Mouse (Mus musculus): ENCODE data around the gene Olfr798. TPM values are rescaled to one million over a fixed set of nuclear protein-coding genes. Genes with fewer than 3 reads are reported as not detected.

Gene Olfr798
- total RNA-seq (2021), result not detected in 2 replicates
- long read RNA-seq, experiment 1, result 0 reads
- long read RNA-seq, experiment 2, result 0 reads

DNA sequence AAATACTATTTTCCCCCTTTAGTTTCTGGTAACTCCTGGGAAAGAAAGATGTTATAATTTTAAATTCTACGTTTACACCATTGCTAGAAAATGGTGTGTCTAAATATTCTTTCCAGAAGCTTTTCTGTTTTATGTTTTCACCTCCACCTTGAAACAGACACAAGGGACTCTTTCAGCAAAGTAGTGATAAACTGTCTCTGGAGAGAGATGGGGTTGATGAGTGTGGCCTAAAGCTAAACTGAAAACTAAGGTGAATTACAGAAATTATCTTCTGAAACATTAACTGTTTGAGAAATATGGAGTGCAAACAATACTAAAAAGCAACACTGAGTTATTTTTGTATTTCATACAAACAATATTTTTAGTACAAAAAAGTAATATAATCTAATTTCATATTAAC lies at the start of gene Olfr798:
TSS of gene Olfr798 (minus strand) at position 101 of the 400 bp plus-strand sequence.
- DNase-seq, result no peak

DNA sequence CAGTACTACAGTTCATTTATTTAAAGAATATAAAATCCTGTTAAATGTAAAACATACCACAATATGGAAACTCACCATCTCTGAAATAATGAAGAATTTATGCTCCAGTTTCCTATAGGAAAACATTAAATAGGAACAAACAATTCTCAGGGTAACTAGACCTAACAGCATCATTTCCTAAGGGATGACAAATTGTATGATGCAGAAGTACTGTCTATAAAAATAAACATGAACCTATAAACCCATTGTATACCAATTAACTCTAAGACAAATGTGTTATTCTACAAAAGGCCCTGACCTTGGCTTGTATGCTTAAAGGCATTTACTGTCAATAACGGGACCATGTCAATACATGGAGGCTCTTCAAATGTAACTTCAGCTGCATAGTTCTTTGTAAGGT lies 46.0 kb upstream of the Olfr798 start, which contains the start of gene Olfr801:
TSS of gene Olfr801 (minus strand) at position 101 of the 400 bp plus-strand sequence.
- DNase-seq, result no peak

DNA sequence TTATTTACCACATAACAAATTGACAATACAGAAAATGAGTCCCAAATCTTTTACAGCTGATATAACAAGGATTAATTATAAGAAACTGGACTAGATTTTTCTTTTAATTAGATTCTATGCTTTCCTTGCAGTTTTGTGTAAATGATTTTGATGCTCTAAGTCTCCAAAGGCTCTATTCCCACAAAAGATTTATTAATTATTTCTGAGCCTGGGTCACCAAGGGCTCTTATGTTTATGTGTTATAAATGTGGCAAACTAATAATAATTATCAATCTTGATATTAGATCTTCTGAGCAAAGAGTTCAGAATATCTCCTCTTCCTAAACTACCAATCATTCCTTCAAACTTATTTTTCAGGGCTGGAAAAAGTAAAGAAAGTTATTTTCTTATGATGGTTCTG lies 29.7 kb upstream of the Olfr798 start, which contains the start of gene Olfr800:
TSS of gene Olfr800 (plus strand) at position 301 of the 400 bp plus-strand sequence.
- no peak for DNase-seq

DNA sequence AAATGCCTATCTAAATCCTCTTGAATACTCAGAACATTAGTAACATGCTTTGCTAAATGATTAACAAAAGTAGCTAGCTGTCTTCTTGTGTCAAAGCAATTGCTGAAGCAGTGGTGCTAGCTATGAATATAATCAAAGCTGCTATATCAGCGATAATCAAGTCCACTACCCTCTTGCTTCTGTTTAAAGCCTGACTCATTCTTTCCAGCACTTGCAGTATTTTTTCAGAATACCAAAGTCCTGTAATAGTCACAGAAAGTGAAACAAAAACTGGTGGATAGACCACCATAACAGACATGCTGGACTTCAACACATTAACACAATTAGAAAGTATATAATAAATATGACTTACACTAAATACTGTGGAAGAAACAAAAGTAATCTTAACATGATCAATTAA lies 24.0 kb upstream of the Olfr798 start:
- no peak for DNase-seq

DNA sequence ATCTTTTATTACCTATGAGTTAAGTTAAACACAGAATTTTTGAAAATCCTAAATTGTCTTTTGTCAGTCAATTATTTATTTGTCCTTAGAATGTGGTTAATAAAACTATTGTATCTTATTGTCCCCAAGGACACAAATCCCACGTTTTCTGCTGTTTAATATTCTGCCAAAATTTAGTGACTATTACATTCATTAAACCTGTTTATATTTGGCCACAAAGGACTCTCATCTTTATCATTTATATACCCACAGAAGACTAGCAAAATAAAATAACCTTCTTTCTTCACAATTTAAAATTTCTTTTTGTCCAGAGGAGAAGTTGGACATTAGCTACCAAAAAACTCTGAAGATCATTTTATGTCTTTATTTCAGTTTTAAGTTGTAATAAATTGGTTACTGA lies 9.4 kb upstream of the Olfr798 start, which contains the start of gene Olfr799:
TSS of gene Olfr799 (plus strand) at position 301 of the 400 bp plus-strand sequence.
- no peak for DNase-seq

DNA sequence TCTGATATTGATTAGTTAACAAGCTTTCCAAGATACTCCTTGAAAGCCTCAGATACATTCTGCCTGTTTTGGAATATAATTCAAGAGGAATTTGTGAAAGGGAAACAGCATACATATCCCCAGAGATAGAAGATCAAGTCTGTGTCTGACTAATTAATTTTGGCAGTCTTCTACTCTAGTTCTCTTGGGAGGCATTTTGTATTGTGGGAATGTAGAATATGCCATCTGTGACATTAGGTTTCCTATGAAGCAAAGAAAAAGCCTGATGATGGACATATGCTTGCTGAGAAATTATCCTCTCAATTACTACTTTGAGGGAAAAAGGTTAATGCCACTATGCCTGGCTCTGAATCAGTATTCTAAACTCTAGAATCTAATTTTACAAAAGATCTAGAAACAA lies 4.5 kb downstream of the Olfr798 start:
- DNase-seq, result no peak

DNA sequence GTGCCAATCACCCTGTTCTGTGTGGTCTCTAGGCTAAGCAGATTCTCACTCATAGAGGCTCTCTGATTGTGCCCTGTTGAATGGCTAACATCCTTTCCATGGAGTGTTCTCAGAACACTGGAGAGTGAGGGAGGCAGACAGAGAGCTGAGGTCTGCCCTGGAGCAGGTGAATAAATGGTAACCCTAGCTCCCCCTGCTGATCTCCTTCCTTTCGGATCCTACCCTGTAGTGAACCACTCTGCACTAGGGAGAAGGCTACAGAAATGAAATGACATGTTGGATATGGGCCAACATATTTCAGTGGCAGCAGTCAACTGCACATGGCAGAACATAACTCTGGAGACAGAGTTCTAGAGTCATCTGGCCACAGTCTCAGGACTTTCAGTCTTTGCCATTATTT lies 6.0 kb downstream of the Olfr798 start:
- no peak for DNase-seq

DNA sequence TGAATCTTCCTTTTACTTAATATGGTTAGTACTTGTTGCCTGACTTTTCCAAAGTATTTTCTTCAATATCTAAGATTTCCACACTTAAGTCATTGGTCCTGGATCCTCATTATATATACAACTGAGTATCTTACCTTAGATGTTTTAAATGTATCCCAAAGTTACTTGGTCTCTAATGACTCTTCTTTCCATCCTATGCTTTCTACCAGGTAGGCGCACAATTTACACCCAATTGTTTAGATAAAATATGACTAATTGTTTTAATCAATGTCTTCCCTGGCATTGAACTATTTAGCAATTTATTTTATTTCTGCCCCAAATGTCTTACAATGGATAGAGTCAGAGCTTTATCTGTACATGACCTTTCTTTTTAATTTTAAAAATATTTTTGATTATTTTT lies 15.3 kb downstream of the Olfr798 start, which contains the start of gene Olfr796:
TSS of gene Olfr796 (minus strand) at position 101 of the 400 bp plus-strand sequence.
- no peak for DNase-seq

DNA sequence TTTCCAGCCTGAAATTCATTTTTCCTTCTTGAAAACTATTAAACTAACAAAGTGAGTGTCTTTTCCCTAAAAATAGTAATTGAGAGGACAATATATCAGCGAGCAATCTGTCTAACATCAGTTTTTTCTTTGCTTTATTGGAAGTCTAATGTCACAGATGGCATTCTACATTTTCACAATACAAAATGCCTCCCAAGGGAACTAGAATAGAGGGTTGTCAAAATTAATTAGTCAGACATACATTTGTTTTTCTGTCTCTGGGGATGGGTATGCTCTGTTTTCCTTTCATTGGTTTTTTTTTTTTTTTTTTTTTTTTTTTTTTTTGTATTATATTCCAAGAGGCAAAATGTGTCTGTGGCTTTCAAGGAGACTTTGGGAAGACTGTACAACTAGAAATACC lies 50.7 kb downstream of the Olfr798 start:
- DNase-seq, result no peak

Small RNA genes within 50 kb of the gene (microRNA-seq; reads per million reads assigned to microRNA genes)
- gene Gm23252, result 0 reads per million in 2 experiments

Other genes with a start within 250 kb of the Olfr798 start
- not detected in 2 replicates for gene Olfr784, start 243.9 kb downstream of the Olfr798 start, total RNA-seq (2021)
- not detected in 2 replicates for gene Olfr785, start 222.5 kb downstream of the Olfr798 start, total RNA-seq (2021)
- gene Olfr786, start 200.6 kb downstream of the Olfr798 start, total RNA-seq (2021), result not detected in 2 replicates
- gene Olfr787, start 166.1 kb downstream of the Olfr798 start, total RNA-seq (2021), result not detected in 2 replicates
- not detected in 2 replicates for gene Olfr788, start 156.9 kb downstream of the Olfr798 start, total RNA-seq (2021)
- not detected in 2 replicates for gene Olfr789, start 143.2 kb downstream of the Olfr798 start, total RNA-seq (2021)
- gene Olfr790, start 129.4 kb downstream of the Olfr798 start, total RNA-seq (2021), result not detected in 2 replicates
- gene Olfr791, start 106.1 kb downstream of the Olfr798 start, total RNA-seq (2021), result not detected in 2 replicates
- not detected in 2 replicates for gene Olfr792, start 88.8 kb downstream of the Olfr798 start, total RNA-seq (2021)
- gene Olfr794, start 60.3 kb downstream of the Olfr798 start, total RNA-seq (2021), result not detected in 2 replicates
- not detected in 2 replicates for gene Olfr796, start 15.4 kb downstream of the Olfr798 start, total RNA-seq (2021)
- not detected in 2 replicates for gene Olfr799, start 9.6 kb upstream of the Olfr798 start, total RNA-seq (2021)
- gene Olfr800, start 29.8 kb upstream of the Olfr798 start, total RNA-seq (2021), result not detected in 2 replicates
- not detected in 2 replicates for gene Olfr801, start 45.9 kb upstream of the Olfr798 start, total RNA-seq (2021)
- gene Olfr802, start 60.2 kb upstream of the Olfr798 start, total RNA-seq (2021), result not detected in 2 replicates
- not detected in 2 replicates for gene Olfr803, start 66.4 kb upstream of the Olfr798 start, total RNA-seq (2021)
- not detected in 2 replicates for gene Olfr804, start 75.3 kb upstream of the Olfr798 start, total RNA-seq (2021)
- not detected in 2 replicates for gene Olfr805, start 101.4 kb upstream of the Olfr798 start, total RNA-seq (2021)
- not detected in 2 replicates for gene Olfr806, start 114.0 kb upstream of the Olfr798 start, total RNA-seq (2021)
- gene Olfr807, start 129.9 kb upstream of the Olfr798 start, total RNA-seq (2021), result not detected in 2 replicates
- not detected in 2 replicates for gene Olfr808, start 137.5 kb upstream of the Olfr798 start, total RNA-seq (2021)
- not detected in 2 replicates for gene Olfr809, start 146.7 kb upstream of the Olfr798 start, total RNA-seq (2021)
- not detected in 2 replicates for gene Olfr810, start 167.0 kb upstream of the Olfr798 start, total RNA-seq (2021)
- not detected in 2 replicates for gene Olfr811, start 176.5 kb upstream of the Olfr798 start, total RNA-seq (2021)
- not detected in 2 replicates for gene Olfr812, start 218.2 kb upstream of the Olfr798 start, total RNA-seq (2021)
- gene Olfr813, start 227.4 kb upstream of the Olfr798 start, total RNA-seq (2021), result not detected in 2 replicates

All from adrenal gland, postnatal 14 days (tissue).